In the genomic region with DNA sequence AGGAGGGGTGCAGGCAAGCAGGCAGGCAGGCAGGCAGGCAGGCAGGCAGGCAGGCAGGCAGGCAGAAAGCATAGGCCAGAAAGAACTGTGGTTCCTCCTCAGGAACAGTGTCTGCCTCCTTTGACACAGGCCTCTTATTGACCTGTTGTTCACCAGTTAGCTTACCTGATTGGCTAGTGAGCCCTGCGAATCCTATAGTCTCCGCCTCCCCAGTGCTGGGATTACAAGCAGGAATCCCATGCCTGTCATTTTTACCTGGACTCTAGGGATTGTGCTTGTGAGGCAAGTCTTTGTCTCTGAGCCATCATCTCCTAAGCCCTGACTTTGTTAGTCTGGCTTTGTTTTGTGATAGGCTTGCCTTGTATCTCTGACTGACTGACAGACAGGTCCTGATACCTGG, we compare ENCODE assay signal across 29 mouse cellular contexts. TPM values are rescaled to one million over a fixed set of nuclear protein-coding genes. Genes with fewer than 3 reads are reported as not detected.
DNase-seq lines count a peak whose midpoint lies in the region; ATAC-seq lines count a peak whose summit lies in the region.
"Had no signal": no experiment of that assay in that cellular context is flagged by ENCODE, and none has a peak within 500 bp of the region (broad histone marks: within the 10 kb centered on the region; RNA-seq: fewer than 3 reads in every experiment).

No protein-coding gene starts in this region.

- no peak for DNase-seq in forebrain, embryonic 11.5 days (ENCODE audit: low spot score)
- DNase-seq in cerebellum, adult 18-20 months: no peak
- DNase-seq: adrenal gland, adult 2 months; cerebellum, adult 9-11 months; embryo, embryonic 11 days; gastrocnemius, postnatal 14 days; kidney, adult 9 months; kidney, postnatal 10 days; layer of hippocampus, postnatal 36 days; left cerebral cortex, postnatal 4 days; liver, embryonic 13.5 days; lung, adult 18-20 months; lung, postnatal 10 days; right cerebral cortex, adult 18-20 months; spleen, adult 18-20 months; thymus, postnatal 14 days had no signal

- 0 out of 2 replicates have a peak, but pooled peaks cover 7% of the 10 kb centered on the region for H3K4me1 ChIP-seq in forebrain, embryonic 11.5 days (replicated peaks; ENCODE audit: control insufficient read depth, insufficient read depth, low read length)
- H3K4me1 ChIP-seq in forebrain, embryonic 16.5 days (replicated peaks; ENCODE audit: control insufficient read depth, insufficient read depth, low read length): peaks cover 34% of the 10 kb centered on the region
- peaks cover 58% of the 10 kb centered on the region for H3K4me1 ChIP-seq in neural tube, embryonic 13.5 days (replicated peaks)
- H3K4me1 ChIP-seq in neural tube, embryonic 15.5 days: peaks cover 22% of the 10 kb centered on the region
- H3K4me1 ChIP-seq in forebrain, embryonic 15.5 days: peaks cover 56% of the 10 kb centered on the region
- H3K4me1 ChIP-seq in liver, embryonic 12.5 days: peaks cover 8% of the 10 kb centered on the region; the same call in 1 of the 2 replicates

- H3K9ac ChIP-seq in forebrain, embryonic 11.5 days (ENCODE audit: low read length): no peak overlapping the region
- no peak overlapping the region for H3K9ac ChIP-seq in forebrain, embryonic 16.5 days (replicated peaks; ENCODE audit: low read depth, low read length)
- no peak overlapping the region for H3K9ac ChIP-seq in neural tube, embryonic 13.5 days
- H3K9ac ChIP-seq in neural tube, embryonic 15.5 days (replicated peaks): no peak overlapping the region
- no peak overlapping the region for H3K9ac ChIP-seq in forebrain, embryonic 15.5 days (replicated peaks)
- no peak overlapping the region for H3K9ac ChIP-seq in liver, embryonic 12.5 days
- H3K9ac ChIP-seq: embryonic facial prominence, embryonic 13.5 days; heart, embryonic 15.5 days; liver, embryonic 13.5 days had no signal

- H3K4me3 ChIP-seq in forebrain, embryonic 11.5 days (ENCODE audit: low read depth, low read length): no peak overlapping the region
- H3K4me3 ChIP-seq in forebrain, embryonic 16.5 days (replicated peaks; ENCODE audit: low read length): no peak overlapping the region
- no peak overlapping the region for H3K4me3 ChIP-seq in neural tube, embryonic 13.5 days
- H3K4me3 ChIP-seq in neural tube, embryonic 15.5 days (replicated peaks): no peak overlapping the region
- H3K4me3 ChIP-seq in forebrain, embryonic 15.5 days: no peak overlapping the region
- no peak overlapping the region for H3K4me3 ChIP-seq in liver, embryonic 12.5 days
- H3K4me3 ChIP-seq: embryonic facial prominence, embryonic 13.5 days; heart, embryonic 10.5 days; heart, embryonic 15.5 days; liver, embryonic 13.5 days; myocyte had no signal

- H3K27me3 ChIP-seq in forebrain, embryonic 11.5 days (ENCODE audit: control insufficient read depth, insufficient read depth, low read length): no peaks in the 10 kb centered on the region
- no peaks in the 10 kb centered on the region for H3K27me3 ChIP-seq in forebrain, embryonic 16.5 days (replicated peaks; ENCODE audit: control insufficient read depth, insufficient read depth, low read length)
- no peaks in the 10 kb centered on the region for H3K27me3 ChIP-seq in neural tube, embryonic 13.5 days
- H3K27me3 ChIP-seq in neural tube, embryonic 15.5 days (replicated peaks): no peaks in the 10 kb centered on the region
- H3K27me3 ChIP-seq in forebrain, embryonic 15.5 days: no peaks in the 10 kb centered on the region
- H3K27me3 ChIP-seq in liver, embryonic 12.5 days (replicated peaks): no peaks in the 10 kb centered on the region
- H3K27me3 ChIP-seq: embryonic facial prominence, embryonic 13.5 days; heart, embryonic 15.5 days; liver, embryonic 13.5 days had no signal

- no peak overlapping the region for H3K27ac ChIP-seq in forebrain, embryonic 11.5 days (ENCODE audit: low read depth, low read length)
- H3K27ac ChIP-seq in forebrain, embryonic 16.5 days (ENCODE audit: low read length): no peak overlapping the region; the same call in 1 of the 2 replicates
- 0 out of 2 replicates have a peak overlapping the region, but pooled peaks have one; percentile 3 for H3K27ac ChIP-seq in neural tube, embryonic 13.5 days (replicated peaks)
- no peak overlapping the region for H3K27ac ChIP-seq in neural tube, embryonic 15.5 days (replicated peaks)
- peak overlapping the region; percentile 46; the same call in 1 of the 2 replicates for H3K27ac ChIP-seq in forebrain, embryonic 15.5 days (replicated peaks)
- H3K27ac ChIP-seq in liver, embryonic 12.5 days: no peak overlapping the region
- H3K27ac ChIP-seq: embryonic facial prominence, embryonic 13.5 days; heart, embryonic 10.5 days; heart, embryonic 15.5 days; liver, embryonic 13.5 days; macrophage had no signal

- WGBS in forebrain, embryonic 11.5 days: 81% methylated on average over 2 of the region's 2 CpGs
- 76% methylated on average over 2 of the region's 2 CpGs for WGBS in forebrain, embryonic 16.5 days
- 75% methylated on average over 2 of the region's 2 CpGs for WGBS in neural tube, embryonic 13.5 days
- 85% methylated on average over 2 of the region's 2 CpGs for WGBS in neural tube, embryonic 15.5 days
- WGBS in forebrain, embryonic 15.5 days: 77% methylated on average over 2 of the region's 2 CpGs
- 69% methylated on average over 2 of the region's 2 CpGs for WGBS in liver, embryonic 12.5 days (ENCODE audit: insufficient replicate concordance)

- no peaks in the 10 kb centered on the region for H3K9me3 ChIP-seq in forebrain, embryonic 11.5 days (ENCODE audit: control insufficient read depth, low read length)
- H3K9me3 ChIP-seq in forebrain, embryonic 16.5 days (ENCODE audit: control insufficient read depth, low read length): no peaks in the 10 kb centered on the region
- H3K9me3 ChIP-seq in neural tube, embryonic 13.5 days: no peaks in the 10 kb centered on the region
- no peaks in the 10 kb centered on the region for H3K9me3 ChIP-seq in neural tube, embryonic 15.5 days (replicated peaks)
- H3K9me3 ChIP-seq in forebrain, embryonic 15.5 days: no peaks in the 10 kb centered on the region
- no peaks in the 10 kb centered on the region for H3K9me3 ChIP-seq in liver, embryonic 12.5 days (replicated peaks)
- H3K9me3 ChIP-seq: embryonic facial prominence, embryonic 13.5 days; heart, embryonic 10.5 days; heart, embryonic 15.5 days; liver, embryonic 13.5 days had no signal

- no peak overlapping the region for H3K4me2 ChIP-seq in forebrain, embryonic 11.5 days (ENCODE audit: low read depth, low read length, severe bottlenecking)
- H3K4me2 ChIP-seq in forebrain, embryonic 16.5 days (ENCODE audit: low read length): no peak overlapping the region
- peak overlapping the region; percentile 11; the same call in 1 of the 2 replicates for H3K4me2 ChIP-seq in neural tube, embryonic 13.5 days
- no peak overlapping the region for H3K4me2 ChIP-seq in neural tube, embryonic 15.5 days
- no peak overlapping the region for H3K4me2 ChIP-seq in forebrain, embryonic 15.5 days (replicated peaks)
- no peak overlapping the region for H3K4me2 ChIP-seq in liver, embryonic 12.5 days
- H3K4me2 ChIP-seq: embryonic facial prominence, embryonic 13.5 days; heart, embryonic 15.5 days; liver, embryonic 13.5 days had no signal

- no peaks in the 10 kb centered on the region for H3K36me3 ChIP-seq in forebrain, embryonic 11.5 days (ENCODE audit: control insufficient read depth, insufficient read depth, low read length)
- H3K36me3 ChIP-seq in forebrain, embryonic 16.5 days (ENCODE audit: control insufficient read depth, insufficient read depth): peaks cover 3% of the 10 kb centered on the region; the same call in 1 of the 2 replicates
- H3K36me3 ChIP-seq in neural tube, embryonic 13.5 days: peaks cover 35% of the 10 kb centered on the region
- H3K36me3 ChIP-seq in neural tube, embryonic 15.5 days: 0 out of 2 replicates have a peak, but pooled peaks cover 5% of the 10 kb centered on the region
- no peaks in the 10 kb centered on the region for H3K36me3 ChIP-seq in forebrain, embryonic 15.5 days
- H3K36me3 ChIP-seq in liver, embryonic 12.5 days: no peaks in the 10 kb centered on the region
- H3K36me3 ChIP-seq: heart, embryonic 15.5 days; liver, embryonic 13.5 days had no signal

- ATAC-seq in forebrain, embryonic 11.5 days (replicated peaks; ENCODE audit: low FRiP score): peak; percentile 37; the same call in 1 of the 2 replicates
- ATAC-seq in forebrain, embryonic 16.5 days: no peak
- no peak for ATAC-seq in neural tube, embryonic 13.5 days (ENCODE audit: low read depth)
- no peak for ATAC-seq in neural tube, embryonic 15.5 days (ENCODE audit: low FRiP score)
- no peak for ATAC-seq in forebrain, embryonic 15.5 days (replicated peaks)
- ATAC-seq in liver, embryonic 12.5 days: no peak
- ATAC-seq: activated CD4-positive, CD25-positive, alpha-beta regulatory T cell, adult 4 months; hindbrain, embryonic 16.5 days; intestine, postnatal 0 days had no signal

RNA-seq across cellular contexts. Expression of a gene that starts 14.1 kb away (rescaled TPM):
- 102 and 121 TPM in 2 replicates for polyA plus RNA-seq in forebrain, embryonic 11.5 days (2014; fragmentation: Nextera tagmentation; extraction: Ambion mirVana)
- 187 and 199 TPM in 2 replicates for polyA plus RNA-seq in forebrain, embryonic 16.5 days (2015; fragmentation: Nextera tagmentation; extraction: Ambion mirVana)
- polyA plus RNA-seq in neural tube, embryonic 13.5 days (2015; fragmentation: Nextera tagmentation; extraction: Ambion mirVana): 199 and 206 TPM in 2 replicates
- 164 and 222 TPM in 2 replicates for polyA plus RNA-seq in neural tube, embryonic 15.5 days (2015; fragmentation: Nextera tagmentation; extraction: Ambion mirVana)
- 212 and 221 TPM in 2 replicates for polyA plus RNA-seq in forebrain, embryonic 15.5 days (2015; fragmentation: Nextera tagmentation; extraction: Ambion mirVana)
- 5.3 and 6.7 TPM in 2 replicates for polyA plus RNA-seq in liver, embryonic 12.5 days (2016; fragmentation: Nextera tagmentation; extraction: Ambion mirVana)
- polyA plus RNA-seq: activated CD4-positive, CD25-positive, alpha-beta regulatory T cell, adult 4 months; macrophage; myocyte had no signal

Comparison
In these comparisons a context has a peak if more than half of its experiments do, and no peak if none do; other contexts are left out.
1. H3K27ac ChIP-seq: peak in neural tube, embryonic 13.5 days (single experiment) and forebrain, embryonic 15.5 days (single experiment); none in forebrain, embryonic 11.5 days (single experiment), forebrain, embryonic 16.5 days (single experiment), neural tube, embryonic 15.5 days (single experiment) and liver, embryonic 12.5 days (single experiment).
2. RNA of a gene that starts 14.1 kb away (polyA plus RNA-seq): 164 to 222 TPM in neural tube, embryonic 15.5 days, 212 to 221 TPM in forebrain, embryonic 15.5 days, 187 to 199 TPM in forebrain, embryonic 16.5 days, 199 to 206 TPM in neural tube, embryonic 13.5 days and 102 to 121 TPM in forebrain, embryonic 11.5 days; 5.3 to 6.7 TPM in liver, embryonic 12.5 days; every median in the first group is over 10 times any median in the second.